Mouse (Mus musculus) stomach, postnatal 0 days (tissue): ENCODE results near the gene Cnih2. TPM values are rescaled to one million over a fixed set of nuclear protein-coding genes. Genes with fewer than 3 reads are reported as not detected.

Source experiments
- ATAC-seq: fragments of 200-750 bp; cut with Nextera tagmentation; 2 replicates; pipeline ENCODE4 v1.8.0; 2017; ENCODE audit not compliant: low FRiP score, low TSS enrichment
- DNase-seq: peaks from one replicate; pipeline ENCODE4 v3.0.0-alpha.2; 2016; ENCODE audit warnings: low spot score
- H3K27ac ChIP-seq: fragments of 300-500 bp; sonication (generic); replicated peaks from 2 replicates; pipeline ENCODE4 v1.5.1; 2014; ENCODE audit warnings: mild to moderate bottlenecking, control low read depth
- H3K27me3 ChIP-seq: fragments of 300-500 bp; sonication (generic); 2 replicates; pipeline ENCODE4 v1.6.1; 2014; ENCODE audit warnings: low read length; ENCODE audit not compliant: control insufficient read depth, insufficient read depth
- H3K36me3 ChIP-seq: fragments of 300-500 bp; sonication (generic); 2 replicates; pipeline ENCODE4 v1.6.1; 2014; ENCODE audit warnings: low read length, mixed read lengths; ENCODE audit not compliant: control insufficient read depth, insufficient read depth
- H3K4me1 ChIP-seq: fragments of 300-500 bp; sonication (generic); replicated peaks from 2 replicates; pipeline ENCODE4 v1.6.1; 2014; ENCODE audit warnings: antibody characterized with exemption; ENCODE audit not compliant: control insufficient read depth, insufficient read depth
- H3K4me2 ChIP-seq: fragments of 300-500 bp; sonication (generic); replicated peaks from 2 replicates; pipeline ENCODE4 v1.6.1; 2014; ENCODE audit warnings: low read depth, mild to moderate bottlenecking, control low read depth, moderate library complexity
- H3K4me3 ChIP-seq: fragments of 300-500 bp; sonication (generic); 2 replicates; pipeline ENCODE4 v1.5.1; 2014; ENCODE audit warnings: low read depth, low read length, control low read depth
- H3K9ac ChIP-seq: fragments of 300-500 bp; sonication (generic); 2 replicates; pipeline ENCODE4 v1.6.1; 2014; ENCODE audit warnings: mild to moderate bottlenecking, low read length, control low read depth, mixed read lengths
- H3K9me3 ChIP-seq: fragments of 300-500 bp; sonication (generic); 2 replicates; pipeline ENCODE4 v1.6.1; 2016; ENCODE audit warnings: low read length; ENCODE audit not compliant: control insufficient read depth
- CTCF ChIP-seq: IDR thresholded peaks from 2 replicates; pipeline ENCODE4 v1.5.1; 2016; ENCODE audit warnings: antibody characterized with exemption, low read depth, mild to moderate bottlenecking, moderate library complexity
- EP300 ChIP-seq: optimal IDR thresholded peaks from 2 replicates; pipeline ENCODE3; 2016; ENCODE audit warnings: antibody characterized with exemption
- WGBS: fragments of 180-500 bp; shearing (Covaris S2); extraction: QIAGEN DNeasy Blood & Tissue Kit; methylation state at CpG from one replicate; pipeline ENCODE4 v1.1.7; 2014; 5-methylcytosine and 5-hydroxymethylcytosine counted together
- polyA plus RNA-seq: library from polyadenylated mRNA; unstranded; fragments of >200 nt; fragmentation: Nextera tagmentation; extraction: Ambion mirVana; gene quantifications from 2 replicates; pipeline ENCODE4 v1.2.1, GENCODE M21; 2015

The Cnih2 gene
- polyA plus RNA-seq: 5.6 and 7.1 TPM in 2 replicates

- Histone ChIP-seq H3K4me1 (0 out of 2 replicates have a peak, but pooled peaks cover 5% of the 10 kb centered on the region), H3K4me2 (peak within 1 kb of the TSS; percentile 89), H3K27ac (no peak within 1 kb of the TSS), H3K27me3 (no peaks in the 10 kb centered on the region), H3K9me3 (no peaks in the 10 kb centered on the region), H3K4me3 (peak within 1 kb of the TSS; percentile 44), H3K9ac (peak within 1 kb of the TSS; percentile 67), H3K36me3 (peaks cover 26% of the 10 kb centered on the region)
- WGBS: 5% methylated on average over 32 of the region's 48 CpGs
- TF ChIP-seq CTCF (no peak), EP300 (no peak)
- peak; percentile 36; the same call in 1 of the 2 replicates for ATAC-seq
- peak; percentile 69 for DNase-seq
Measured at GRCm38 (mm10) chr19:5098363-5099143, at the start of gene Cnih2. Gene Cnih2, minus strand, starts transcription at chr19:5098521.

GRCm38 (mm10) chr19:5139640-5140039, 41.3 kb upstream of the Cnih2 start:
- Histone ChIP-seq H3K36me3 (peaks cover 12% of the 10 kb centered on the region), H3K4me3 (no peak overlapping the region), H3K4me1 (no peaks in the 10 kb centered on the region), H3K9me3 (no peaks in the 10 kb centered on the region), H3K27me3 (no peaks in the 10 kb centered on the region), H3K9ac (no peak overlapping the region), H3K4me2 (no peak overlapping the region), H3K27ac (no peak overlapping the region)
- peak; percentile 71 for DNase-seq
- 8% methylated on average over 2 of the region's 2 CpGs for WGBS
- TF ChIP-seq EP300: no peak
- TF ChIP-seq CTCF: peak; percentile 82
- ATAC-seq: peak; percentile 40

- WGBS: 77% methylated on average over 4 of the region's 4 CpGs
- no peak for DNase-seq
- H3K4me3 ChIP-seq: no peak overlapping the region
- H3K9ac ChIP-seq: no peak overlapping the region
- no peaks in the 10 kb centered on the region for H3K27me3 ChIP-seq
- H3K4me2 ChIP-seq: no peak overlapping the region
- no peaks in the 10 kb centered on the region for H3K9me3 ChIP-seq
- TF ChIP-seq EP300 (no peak), CTCF (no peak)
- no peaks in the 10 kb centered on the region for H3K4me1 ChIP-seq
- ATAC-seq: no peak
- H3K27ac ChIP-seq: no peak overlapping the region
- H3K36me3 ChIP-seq: peaks cover 2% of the 10 kb centered on the region; the same call in 1 of the 2 replicates
Measured at GRCm38 (mm10) chr19:5131237-5131636, 32.9 kb upstream of the Cnih2 start.

- Histone ChIP-seq H3K4me2 (no peak overlapping the region), H3K36me3 (no peaks in the 10 kb centered on the region), H3K9me3 (no peaks in the 10 kb centered on the region), H3K4me3 (no peak overlapping the region), H3K27ac (no peak overlapping the region), H3K4me1 (no peaks in the 10 kb centered on the region), H3K9ac (no peak overlapping the region), H3K27me3 (no peaks in the 10 kb centered on the region)
- DNase-seq (no peak), ATAC-seq (no peak)
- WGBS: 38% methylated on average over 1 of the region's 1 CpGs
- TF ChIP-seq CTCF (peak; percentile 61), EP300 (no peak)
Measured at GRCm38 (mm10) chr19:5129770-5130169, 31.4 kb upstream of the Cnih2 start.

- ATAC-seq: no peak
- no peak overlapping the region for H3K4me3 ChIP-seq
- no peaks in the 10 kb centered on the region for H3K36me3 ChIP-seq
- H3K9me3 ChIP-seq: no peaks in the 10 kb centered on the region
- DNase-seq: no peak
- no peak overlapping the region for H3K27ac ChIP-seq
- WGBS: 64% methylated on average over 7 of the region's 7 CpGs
- no peaks in the 10 kb centered on the region for H3K4me1 ChIP-seq
- H3K27me3 ChIP-seq: no peaks in the 10 kb centered on the region
- no peak overlapping the region for H3K9ac ChIP-seq
- TF ChIP-seq CTCF (no peak), EP300 (no peak)
- H3K4me2 ChIP-seq: no peak overlapping the region
Measured at GRCm38 (mm10) chr19:5124055-5124614, 25.8 kb upstream of the Cnih2 start.

- DNase-seq (no peak), ATAC-seq (no peak)
- Histone ChIP-seq H3K9me3 (no peaks in the 10 kb centered on the region), H3K4me2 (no peak overlapping the region), H3K36me3 (no peaks in the 10 kb centered on the region), H3K4me3 (no peak overlapping the region), H3K4me1 (no peaks in the 10 kb centered on the region), H3K9ac (no peak overlapping the region), H3K27me3 (no peaks in the 10 kb centered on the region), H3K27ac (no peak overlapping the region)
- TF ChIP-seq EP300: no peak
- no peak for TF ChIP-seq CTCF
- 83% methylated on average over 3 of the region's 3 CpGs for WGBS
Measured at GRCm38 (mm10) chr19:5123241-5123640, 24.9 kb upstream of the Cnih2 start.
